Mouse (Mus musculus) kidney, postnatal 0 days (tissue): ENCODE measurements around the gene Rgs6. TPM values are rescaled to one million over a fixed set of nuclear protein-coding genes. Genes with fewer than 3 reads are reported as not detected.

ENCODE experiments used
- ATAC-seq: fragments of 200-750 bp; cut with Nextera tagmentation; replicated peaks from 2 replicates; pipeline ENCODE4 v1.8.0; 2017; ENCODE audit warnings: low read depth, moderate number of reproducible peaks, moderate TSS enrichment, moderate library complexity; ENCODE audit not compliant: low FRiP score
- DNase-seq: peaks from one replicate; pipeline ENCODE4 v3.0.0-alpha.2; 2016; ENCODE audit warnings: low spot score
- H3K27ac ChIP-seq: fragments of 300-500 bp; sonication (generic); 2 replicates; pipeline ENCODE4 v1.5.1; 2014; ENCODE audit warnings: mild to moderate bottlenecking
- H3K27me3 ChIP-seq: fragments of 300-500 bp; sonication (generic); 2 replicates; pipeline ENCODE4 v1.6.1; 2014; ENCODE audit warnings: low read length, mixed read lengths; ENCODE audit not compliant: insufficient read depth
- H3K36me3 ChIP-seq: fragments of 300-500 bp; sonication (generic); 2 replicates; pipeline ENCODE4 v1.6.1; 2014; ENCODE audit warnings: low read length, mixed read lengths; ENCODE audit not compliant: insufficient read depth
- H3K4me1 ChIP-seq: fragments of 300-500 bp; sonication (generic); replicated peaks from 2 replicates; pipeline ENCODE4 v1.6.1; 2014; ENCODE audit warnings: antibody characterized with exemption, low read length, mixed read lengths; ENCODE audit not compliant: insufficient read depth
- H3K4me2 ChIP-seq: fragments of 300-500 bp; sonication (generic); 2 replicates; pipeline ENCODE4 v1.6.1; 2014; ENCODE audit warnings: mild to moderate bottlenecking, low read length, moderate library complexity, mixed read lengths
- H3K4me3 ChIP-seq: fragments of 300-500 bp; sonication (generic); replicated peaks from 2 replicates; pipeline ENCODE4 v1.5.1; 2014; ENCODE audit warnings: low read depth, low read length
- H3K9ac ChIP-seq: fragments of 300-500 bp; sonication (generic); 2 replicates; pipeline ENCODE4 v1.6.1; 2014; ENCODE audit warnings: low read depth, low read length
- H3K9me3 ChIP-seq: fragments of 300-500 bp; sonication (generic); replicated peaks from 2 replicates; pipeline ENCODE4 v1.6.1; 2016; ENCODE audit warnings: low read length, inconsistent platforms, mixed read lengths
- CTCF ChIP-seq: IDR thresholded peaks from 2 replicates; pipeline ENCODE4 v1.5.1; 2016; ENCODE audit warnings: antibody characterized with exemption, low read depth, mild to moderate bottlenecking, moderate library complexity
- WGBS: fragments of 180-500 bp; shearing (Covaris S2); extraction: QIAGEN DNeasy Blood & Tissue Kit; methylation state at CpG from one replicate; pipeline ENCODE4 v1.1.7; 2014; 5-methylcytosine and 5-hydroxymethylcytosine counted together
- polyA plus RNA-seq: library from polyadenylated mRNA; unstranded; fragments of >200 nt; fragmentation: Nextera tagmentation; extraction: Ambion mirVana; gene quantifications from 2 replicates; pipeline ENCODE4 v1.2.1, GENCODE M21; 2015

Rgs6 gene
- polyA plus RNA-seq, 1 experiment from 2014 or later: 2.2 TPM

DNA sequence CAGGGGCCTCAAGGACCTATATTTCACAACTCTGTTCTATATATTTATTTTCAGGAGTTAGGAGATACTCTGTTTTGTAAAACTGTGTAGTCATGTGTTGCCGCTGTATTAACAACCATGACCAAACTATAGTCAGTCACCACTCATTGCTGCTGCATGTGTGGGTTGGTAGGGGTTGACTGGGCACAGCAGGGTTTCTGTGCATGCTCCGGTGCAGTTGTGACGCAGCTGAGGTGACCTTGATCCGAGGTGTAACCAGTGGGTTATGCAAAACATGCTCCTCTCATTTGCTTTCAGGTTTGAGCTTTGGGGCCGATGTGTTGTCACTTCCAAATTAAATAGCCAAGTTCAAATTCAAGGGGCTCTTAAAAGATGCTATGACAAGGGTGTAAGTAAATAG lies 193.3 kb downstream of the Rgs6 start:
- no peak overlapping the region for H3K9ac ChIP-seq
- H3K9me3 ChIP-seq: no peaks in the 10 kb centered on the region
- DNase-seq (no peak), ATAC-seq (no peak)
- no peak for TF ChIP-seq CTCF
- no peak overlapping the region for H3K27ac ChIP-seq
- H3K27me3 ChIP-seq: no peaks in the 10 kb centered on the region
- H3K4me3 ChIP-seq: no peak overlapping the region
- no peaks in the 10 kb centered on the region for H3K4me1 ChIP-seq
- no peaks in the 10 kb centered on the region for H3K36me3 ChIP-seq
- no peak overlapping the region for H3K4me2 ChIP-seq
- 64% methylated on average over 5 of the region's 5 CpGs for WGBS

DNA sequence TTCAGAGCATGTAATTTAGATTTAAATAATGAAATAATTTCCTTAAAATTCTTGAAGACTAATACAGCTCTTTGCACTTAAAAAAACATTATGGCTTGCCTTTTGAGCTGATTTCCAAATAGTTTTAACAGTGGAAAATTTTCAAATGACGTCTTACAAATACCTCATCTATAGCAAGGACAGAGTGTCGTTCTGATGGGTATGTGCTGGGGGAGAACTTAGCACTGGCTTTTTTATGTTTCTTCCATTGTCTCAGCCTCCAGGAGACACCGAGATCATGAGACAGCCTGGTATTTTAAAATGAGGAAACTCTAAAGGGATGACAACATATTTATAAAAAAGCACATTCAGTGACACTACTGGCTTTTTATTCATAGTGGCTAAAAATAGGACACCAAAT lies 204.0 kb downstream of the Rgs6 start:
- WGBS: 82% methylated on average over 3 of the region's 3 CpGs
- Histone ChIP-seq H3K4me3 (no peak overlapping the region), H3K9me3 (no peaks in the 10 kb centered on the region), H3K27me3 (no peaks in the 10 kb centered on the region), H3K9ac (no peak overlapping the region), H3K4me1 (no peaks in the 10 kb centered on the region), H3K27ac (no peak overlapping the region), H3K4me2 (no peak overlapping the region), H3K36me3 (no peaks in the 10 kb centered on the region)
- ATAC-seq (no peak), DNase-seq (no peak)
- TF ChIP-seq CTCF: no peak

DNA sequence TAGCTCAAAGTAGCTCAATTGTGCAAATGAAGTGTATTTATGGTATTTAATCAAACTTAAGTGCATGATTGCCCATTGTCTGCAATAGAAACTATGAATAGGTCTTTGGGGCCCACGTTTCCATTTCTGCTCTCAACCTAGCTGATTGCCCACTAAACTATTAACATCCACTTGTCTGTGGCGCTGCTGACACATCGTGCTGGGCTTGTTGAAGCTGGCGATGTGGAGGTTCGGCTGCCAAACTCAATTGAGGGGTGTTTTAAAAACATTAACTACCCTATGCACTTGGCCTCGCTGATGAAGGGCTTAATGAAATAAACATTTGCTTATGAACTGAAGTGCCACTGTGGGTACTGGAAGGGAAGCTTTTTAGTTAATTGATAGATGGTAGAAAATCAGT lies 211.8 kb downstream of the Rgs6 start:
- 83% methylated on average over 6 of the region's 6 CpGs for WGBS
- H3K9ac ChIP-seq: no peak overlapping the region
- no peak for TF ChIP-seq CTCF

DNA sequence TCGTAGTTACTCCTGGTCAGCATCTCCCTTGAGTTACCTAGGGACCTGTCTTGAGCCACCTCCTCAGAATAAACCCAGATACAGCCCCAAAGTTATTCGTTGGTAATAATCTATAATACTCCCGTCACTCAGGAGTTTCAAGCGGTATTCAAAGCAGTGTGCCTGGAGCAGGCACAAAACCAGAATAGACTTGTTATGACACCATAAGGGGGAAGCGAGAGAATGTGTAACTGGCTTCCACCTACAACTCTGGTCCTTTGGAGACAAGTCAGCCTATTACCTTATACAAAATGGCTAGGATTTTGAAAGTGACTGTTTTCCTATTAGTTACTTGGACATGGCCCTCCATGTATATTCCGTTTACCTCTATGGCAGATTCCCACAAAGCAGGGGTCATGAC lies 213.6 kb downstream of the Rgs6 start:
- H3K4me1 ChIP-seq: no peaks in the 10 kb centered on the region
- H3K27me3 ChIP-seq: no peaks in the 10 kb centered on the region
- TF ChIP-seq CTCF: no peak
- DNase-seq: no peak
- H3K9ac ChIP-seq: no peak overlapping the region
- H3K4me3 ChIP-seq: no peak overlapping the region
- H3K4me2 ChIP-seq: no peak overlapping the region
- H3K9me3 ChIP-seq: no peaks in the 10 kb centered on the region
- ATAC-seq: no peak
- 84% methylated on average over 6 of the region's 6 CpGs for WGBS
- no peak overlapping the region for H3K27ac ChIP-seq
- no peaks in the 10 kb centered on the region for H3K36me3 ChIP-seq

More for the DNA sequence above, 211.8 kb downstream of the Rgs6 start:
- no peaks in the 10 kb centered on the region for H3K27me3 ChIP-seq
- no peak for ATAC-seq
- H3K9me3 ChIP-seq: no peaks in the 10 kb centered on the region
- H3K4me3 ChIP-seq: no peak overlapping the region
- no peak for DNase-seq
- H3K4me2 ChIP-seq: no peak overlapping the region
- no peak overlapping the region for H3K27ac ChIP-seq
- H3K4me1 ChIP-seq: no peaks in the 10 kb centered on the region
- H3K36me3 ChIP-seq: no peaks in the 10 kb centered on the region

DNA sequence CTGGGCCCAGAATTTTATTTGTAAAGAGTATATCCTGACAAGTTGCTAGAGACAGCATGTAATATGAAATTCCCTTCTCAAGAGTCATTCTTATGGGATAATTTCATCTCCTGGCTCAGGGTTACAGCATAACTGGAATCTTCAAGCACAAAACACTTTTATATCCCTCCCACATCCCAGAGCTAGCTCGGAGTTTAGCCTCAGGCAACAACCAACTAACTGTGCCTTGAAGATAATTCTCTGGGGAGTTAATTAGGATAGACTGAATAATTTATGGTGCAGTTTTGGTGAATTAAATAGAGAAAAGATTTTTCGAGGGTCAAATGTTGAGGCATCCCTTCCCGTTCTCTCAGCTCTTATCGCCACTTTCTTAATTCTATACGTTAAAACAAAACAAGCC lies 214.6 kb downstream of the Rgs6 start:
- H3K4me1 ChIP-seq: no peaks in the 10 kb centered on the region
- H3K9me3 ChIP-seq: no peaks in the 10 kb centered on the region
- no peak overlapping the region for H3K9ac ChIP-seq
- H3K27ac ChIP-seq: no peak overlapping the region
- H3K4me3 ChIP-seq: no peak overlapping the region
- TF ChIP-seq CTCF: no peak
- H3K36me3 ChIP-seq: no peaks in the 10 kb centered on the region
- no peak overlapping the region for H3K4me2 ChIP-seq
- DNase-seq (no peak), ATAC-seq (no peak)
- H3K27me3 ChIP-seq: no peaks in the 10 kb centered on the region
- WGBS: 67% methylated on average over 5 of the region's 5 CpGs

DNA sequence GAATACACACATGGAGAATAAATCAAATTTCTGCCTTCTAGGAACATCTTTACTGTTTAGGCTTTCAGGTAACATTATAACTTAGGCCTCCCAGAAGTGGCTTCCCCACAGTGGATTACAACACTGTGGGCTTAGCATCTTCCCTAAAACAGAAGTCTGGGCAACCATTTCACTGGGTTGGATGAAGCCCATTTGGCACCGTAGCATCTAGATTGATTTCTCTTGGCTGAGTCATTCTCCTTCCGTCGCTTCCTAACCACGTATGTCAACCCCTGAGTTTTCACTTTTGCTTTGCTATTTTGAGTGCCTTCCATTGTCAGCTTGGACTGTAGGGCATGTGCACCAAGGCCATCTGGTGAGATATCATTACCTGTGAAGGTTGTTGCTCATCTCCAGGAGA lies 217.1 kb downstream of the Rgs6 start:
- H3K36me3 ChIP-seq: no peaks in the 10 kb centered on the region
- H3K4me3 ChIP-seq: no peak overlapping the region
- H3K27me3 ChIP-seq: no peaks in the 10 kb centered on the region
- no peak overlapping the region for H3K4me2 ChIP-seq
- no peak overlapping the region for H3K9ac ChIP-seq
- TF ChIP-seq CTCF: no peak
- WGBS: 93% methylated on average over 4 of the region's 4 CpGs
- no peaks in the 10 kb centered on the region for H3K9me3 ChIP-seq
- H3K27ac ChIP-seq: no peak overlapping the region
- no peaks in the 10 kb centered on the region for H3K4me1 ChIP-seq
- no peak for ATAC-seq
- DNase-seq: no peak

DNA sequence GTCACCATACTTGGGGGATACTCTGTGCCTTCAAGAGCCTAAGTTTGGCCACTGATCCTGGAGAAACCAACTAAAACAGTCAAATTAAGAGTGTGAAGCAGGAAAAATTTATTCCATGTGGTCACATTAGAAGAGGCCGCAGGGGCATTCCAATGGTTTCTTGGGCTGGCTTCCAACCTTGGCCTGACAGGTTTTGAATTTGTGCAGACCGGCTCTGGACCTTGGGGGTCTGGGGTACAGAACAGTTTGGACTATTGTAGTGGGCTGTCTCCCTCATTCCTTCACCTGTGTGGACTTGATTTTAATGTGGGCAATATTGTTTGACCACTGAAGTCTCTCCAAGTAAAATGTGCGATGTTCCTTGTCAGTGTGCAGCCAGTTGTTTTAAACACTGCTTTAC lies 222.5 kb downstream of the Rgs6 start:
- no peak for TF ChIP-seq CTCF

More for the DNA sequence above, 222.5 kb downstream of the Rgs6 start:
- no peaks in the 10 kb centered on the region for H3K9me3 ChIP-seq
- ATAC-seq (no peak), DNase-seq (no peak)
- no peaks in the 10 kb centered on the region for H3K27me3 ChIP-seq
- H3K9ac ChIP-seq: no peak overlapping the region
- no peak overlapping the region for H3K4me3 ChIP-seq
- H3K27ac ChIP-seq: no peak overlapping the region
- no peak overlapping the region for H3K4me2 ChIP-seq
- H3K4me1 ChIP-seq: no peaks in the 10 kb centered on the region
- H3K36me3 ChIP-seq: no peaks in the 10 kb centered on the region
- WGBS: 85% methylated on average over 3 of the region's 3 CpGs
